Mouse (Mus musculus) cerebellum, adult 8-10 months (tissue): Measurements from ENCODE around the gene Ms4a6b.
"Not testable (repeated sequence)": the region's sequence is repeated elsewhere in the genome, so short reads cannot be mapped to it uniquely, and the experiment has no call there.

Source experiments
- DNase-seq: peaks from one replicate; pipeline ENCODE4 v3.0.0; 2022

Ms4a6b gene

DNA sequence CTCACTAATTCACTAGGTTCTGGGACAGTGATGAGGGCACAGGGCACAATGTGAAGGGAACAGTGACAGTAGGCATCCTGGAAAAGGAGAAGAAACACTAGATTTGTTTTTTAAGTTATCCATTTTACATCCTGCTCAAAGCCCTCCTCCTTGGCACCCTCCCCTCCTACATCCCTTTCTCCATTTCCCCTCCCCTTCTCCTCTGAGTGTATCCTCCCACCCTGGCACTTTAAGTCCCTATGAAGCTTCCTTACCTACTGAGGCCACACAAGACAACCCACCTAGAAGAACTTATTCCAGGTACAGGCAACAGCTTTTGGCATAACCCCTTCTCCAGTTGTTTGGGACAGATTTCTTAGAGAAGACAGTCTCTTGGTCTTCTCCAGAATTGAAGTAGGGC, at the start of gene Ms4a6b:
Gene Ms4a6b, plus strand, starts transcription at position 267 of the 400 bp plus-strand sequence.
- no peak for DNase-seq

DNA sequence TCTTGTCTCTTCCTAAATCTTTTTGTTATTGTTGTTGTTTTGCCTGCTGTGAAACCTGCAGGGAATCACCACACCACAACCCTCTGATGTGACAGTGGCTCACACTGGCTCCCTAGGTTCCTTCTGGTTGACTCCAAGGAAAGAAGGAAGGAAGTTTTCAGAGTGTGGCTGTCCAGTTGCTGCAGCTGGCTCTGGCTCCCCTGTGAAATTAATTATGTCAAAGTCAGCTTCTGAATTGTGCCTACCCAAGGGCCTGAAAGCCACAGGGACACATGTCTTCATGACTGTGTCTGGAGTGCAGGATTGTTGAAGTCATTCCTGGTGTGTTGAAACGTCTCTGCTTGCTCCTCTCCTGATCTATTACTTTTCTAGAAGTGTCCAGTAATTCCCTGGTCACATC, 48.0 kb upstream of the Ms4a6b start:
- DNase-seq = not testable (repeated sequence)

DNA sequence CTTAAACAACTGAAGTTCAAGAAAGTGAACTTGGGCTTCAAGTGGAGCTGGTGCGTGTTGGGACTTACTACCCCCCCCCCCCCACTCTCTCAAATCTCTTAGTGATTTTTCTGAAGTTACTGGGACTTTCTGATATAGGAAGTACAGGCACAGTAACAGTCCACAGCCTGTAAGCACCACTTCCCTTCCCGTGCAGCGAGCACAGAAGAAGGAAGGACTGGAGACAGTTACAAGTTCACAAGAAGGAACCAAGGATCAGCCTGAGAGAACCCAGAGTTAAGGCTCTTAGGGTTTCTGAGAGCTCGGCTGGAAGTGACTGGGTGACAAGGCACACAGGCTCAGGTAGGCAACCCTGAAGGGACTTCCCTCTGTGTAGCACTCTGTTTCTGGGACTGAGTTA, 47.1 kb upstream of the Ms4a6b start, which contains the start of gene Ms4a6c:
Gene Ms4a6c, plus strand, starts transcription at position 152 of the 400 bp plus-strand sequence.
- not testable (repeated sequence) for DNase-seq

DNA sequence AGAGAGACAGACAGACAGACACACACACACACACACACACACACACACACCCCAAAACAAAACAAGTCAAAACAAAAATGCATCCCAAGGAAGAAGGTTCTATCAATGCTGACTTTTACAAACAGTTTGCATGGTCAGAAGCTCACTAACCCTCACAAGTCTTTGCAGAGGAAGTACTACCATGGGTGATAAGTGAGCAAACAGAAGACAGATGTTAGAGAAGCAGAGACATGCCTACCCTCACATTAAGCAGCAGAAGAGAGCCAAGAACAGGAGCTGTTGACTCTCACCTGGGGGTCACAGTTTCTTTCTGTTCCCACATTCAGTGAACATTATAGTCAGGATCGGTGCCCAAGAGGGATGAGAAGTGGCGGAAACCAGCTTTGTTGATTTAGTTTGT, 36.6 kb upstream of the Ms4a6b start:
- DNase-seq = no peak

DNA sequence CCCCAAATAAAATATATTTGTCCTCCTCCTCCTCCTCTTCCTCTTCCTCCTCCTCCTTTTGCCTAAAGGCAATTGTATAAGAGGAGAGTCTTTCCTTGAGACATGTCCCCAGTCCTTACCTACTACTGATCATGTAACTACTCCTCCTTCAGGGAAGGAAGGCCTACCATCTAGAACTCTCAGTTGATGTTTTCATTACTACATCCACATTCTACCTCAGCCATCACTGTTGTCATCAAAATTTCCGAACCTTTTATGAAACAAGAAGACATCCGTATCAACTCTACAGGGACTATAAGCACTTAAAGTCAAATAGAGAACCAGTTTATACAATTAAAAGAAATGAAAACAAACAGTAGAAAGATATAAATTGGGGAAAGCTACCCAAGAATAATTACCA, 33.6 kb upstream of the Ms4a6b start:
- no peak for DNase-seq

DNA sequence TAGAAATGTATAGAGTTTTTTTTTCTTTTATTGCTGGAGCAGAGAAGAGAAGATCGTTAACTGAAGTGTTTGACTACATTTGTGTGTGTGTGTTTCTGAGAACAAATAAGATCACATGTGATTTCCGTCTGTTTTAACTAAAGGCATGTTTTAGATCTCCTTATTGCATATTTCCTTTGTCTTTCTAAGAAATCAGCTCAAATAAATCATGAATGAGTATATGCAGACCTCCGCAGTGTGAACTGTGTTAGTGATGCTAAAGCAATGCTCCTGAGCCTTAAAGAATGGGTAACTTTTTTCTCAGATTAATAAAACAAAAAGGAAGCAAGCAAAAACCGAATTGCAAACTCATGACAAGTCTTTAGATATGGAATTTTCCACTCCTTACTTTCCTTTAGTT, 32.4 kb upstream of the Ms4a6b start:
- no peak for DNase-seq

DNA sequence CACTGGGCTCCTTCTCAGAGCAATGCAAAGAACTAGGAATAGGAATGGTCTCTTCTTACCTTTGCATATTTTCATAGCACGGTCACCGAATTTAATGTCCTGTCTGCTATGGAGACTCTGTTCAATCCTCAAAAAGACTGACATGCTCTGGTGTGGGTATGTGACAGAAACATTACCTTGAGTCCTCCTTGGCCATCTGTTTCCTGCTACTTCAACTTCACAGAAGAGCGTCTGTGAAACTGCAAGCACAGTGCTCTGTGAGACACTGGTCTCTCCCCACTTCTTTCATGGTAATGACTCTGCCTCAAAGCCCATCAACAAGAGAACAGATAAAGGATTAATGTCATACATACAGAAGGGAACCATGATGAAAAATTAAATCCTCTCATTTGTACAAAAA, 31.9 kb upstream of the Ms4a6b start:
- DNase-seq = no peak

DNA sequence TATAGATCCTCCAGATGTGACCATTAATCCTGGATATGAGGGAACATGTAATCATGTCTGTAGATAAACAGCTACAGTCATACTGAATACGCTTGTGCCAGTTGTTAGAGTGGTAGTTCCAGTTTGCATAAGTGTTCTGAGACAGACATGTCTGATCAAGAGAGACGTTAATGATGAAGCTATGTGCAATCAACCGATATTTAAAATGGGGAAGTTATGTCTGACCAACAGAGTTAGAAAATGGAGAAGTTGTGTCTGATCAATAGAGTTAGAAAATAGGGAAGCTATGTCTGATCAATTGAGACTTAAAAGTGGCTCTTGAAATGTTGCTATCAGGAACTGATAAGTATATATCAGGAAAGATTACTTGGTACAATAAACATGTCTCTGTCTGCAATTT, 31.0 kb upstream of the Ms4a6b start:
- no peak for DNase-seq

DNA sequence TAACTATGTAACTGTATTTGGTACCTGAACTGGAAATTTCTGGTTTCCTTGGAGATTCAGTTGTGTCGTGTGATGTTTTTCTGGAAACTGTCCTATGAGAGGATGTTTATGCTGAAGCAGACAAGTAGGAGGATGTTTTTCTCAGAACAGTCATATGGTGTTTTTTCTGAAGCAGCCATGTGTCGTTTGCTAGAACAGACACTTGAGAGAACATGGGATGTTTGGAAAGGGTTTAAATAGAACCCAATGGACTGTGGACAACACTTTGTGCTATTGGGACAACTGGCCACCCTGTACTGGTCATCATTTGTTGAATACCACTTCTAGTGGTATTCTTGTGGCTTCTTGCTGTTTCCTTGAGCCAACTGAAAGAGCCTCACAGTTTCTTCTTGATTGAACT, 30.6 kb upstream of the Ms4a6b start, which contains the start of gene Gm8369:
Gene Gm8369, plus strand, starts transcription at position 193 of the 400 bp plus-strand sequence.
- DNase-seq = no peak

DNA sequence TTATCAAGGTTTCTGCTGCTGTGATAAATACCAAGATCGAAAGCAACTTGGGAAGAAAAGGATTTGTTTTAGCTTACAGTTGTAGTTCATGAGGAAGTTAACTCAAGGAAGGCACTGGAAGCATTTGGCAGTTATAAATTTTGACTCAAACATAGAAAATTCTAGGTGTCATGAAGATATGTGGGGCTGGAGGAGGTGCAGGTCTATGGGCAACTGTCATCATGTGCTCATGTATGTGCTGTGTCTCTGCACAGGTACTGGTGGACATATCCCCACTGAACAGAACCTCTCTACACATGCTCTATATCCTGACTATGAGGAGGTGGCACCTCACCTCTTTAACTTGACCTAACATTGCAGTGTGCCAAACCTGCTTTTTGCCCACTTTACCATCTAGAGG, 29.7 kb upstream of the Ms4a6b start:
- no peak for DNase-seq

DNA sequence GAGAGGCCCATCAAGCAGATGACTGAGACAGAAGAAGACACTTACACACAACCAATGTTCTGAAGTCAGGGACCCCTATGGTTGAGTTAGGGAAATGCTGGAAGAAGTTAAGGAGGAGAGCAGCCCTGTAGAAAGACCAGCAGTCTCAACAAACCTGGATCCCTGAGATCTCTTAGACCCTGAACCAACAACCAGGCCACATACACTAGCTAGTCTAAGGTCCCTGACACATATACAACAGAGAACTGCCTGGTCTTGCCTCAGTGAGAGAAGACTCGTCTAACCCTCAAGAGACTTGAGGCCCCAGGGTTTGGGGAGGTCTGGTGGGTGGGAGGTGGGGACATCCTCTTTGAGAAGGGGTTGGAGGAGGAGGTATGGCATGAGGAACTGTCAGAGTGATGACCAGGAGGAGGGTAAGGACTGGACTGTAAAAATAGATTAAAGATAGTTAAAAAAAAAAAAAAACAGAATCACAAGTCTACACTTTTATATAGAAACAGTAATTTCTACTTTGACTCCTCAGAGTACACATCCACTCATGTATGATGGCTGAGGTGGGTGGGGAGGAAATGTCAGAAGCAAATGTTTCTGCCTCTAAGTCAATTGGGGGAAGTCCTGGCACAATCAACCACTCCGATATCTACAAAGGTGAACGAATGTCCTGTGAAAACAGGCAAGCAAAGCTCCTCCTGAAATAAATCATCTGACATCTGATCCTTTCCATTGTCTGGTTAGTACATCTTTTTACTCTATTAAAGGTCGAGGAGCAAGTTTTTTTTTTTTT, 24.7 kb upstream of the Ms4a6b start:
- no peak for DNase-seq

DNA sequence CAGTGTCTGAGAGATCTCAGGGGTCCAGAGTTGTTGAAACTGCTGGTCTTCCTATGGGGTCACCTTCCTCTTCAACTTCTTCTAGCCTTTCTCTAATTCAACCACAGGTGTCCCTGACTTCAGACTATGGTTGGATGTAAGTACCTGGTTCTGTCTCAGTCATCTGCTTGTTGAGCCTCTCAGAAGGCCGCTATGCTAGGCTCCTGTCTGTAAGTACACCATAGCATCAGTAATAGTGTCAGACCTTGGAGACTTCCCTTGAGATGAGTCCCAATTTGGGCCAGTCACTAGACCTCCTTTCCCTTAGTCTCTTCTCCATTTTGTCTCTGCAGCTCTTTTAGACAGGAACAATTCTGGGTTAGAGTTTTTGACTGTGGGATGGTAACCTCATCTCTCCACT, 23.6 kb upstream of the Ms4a6b start:
- no peak for DNase-seq

DNA sequence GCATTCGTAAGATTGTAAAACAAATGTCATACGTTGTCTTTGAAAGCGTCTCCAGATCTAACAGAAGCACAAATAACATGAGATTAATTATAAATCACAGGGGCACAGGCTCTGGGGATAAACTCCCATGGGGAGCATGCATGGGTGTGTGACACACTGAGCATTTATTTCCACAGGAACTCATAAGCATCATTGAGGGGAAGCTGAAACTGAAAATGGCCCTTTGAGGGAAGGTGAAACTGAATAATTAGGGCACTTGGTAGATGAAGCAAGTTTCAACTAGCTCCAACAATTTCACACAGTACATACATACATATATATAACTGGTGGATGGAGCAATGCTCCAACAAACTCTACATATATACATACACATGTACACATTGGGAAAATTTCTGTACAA, 21.8 kb upstream of the Ms4a6b start:
- DNase-seq = no peak

DNA sequence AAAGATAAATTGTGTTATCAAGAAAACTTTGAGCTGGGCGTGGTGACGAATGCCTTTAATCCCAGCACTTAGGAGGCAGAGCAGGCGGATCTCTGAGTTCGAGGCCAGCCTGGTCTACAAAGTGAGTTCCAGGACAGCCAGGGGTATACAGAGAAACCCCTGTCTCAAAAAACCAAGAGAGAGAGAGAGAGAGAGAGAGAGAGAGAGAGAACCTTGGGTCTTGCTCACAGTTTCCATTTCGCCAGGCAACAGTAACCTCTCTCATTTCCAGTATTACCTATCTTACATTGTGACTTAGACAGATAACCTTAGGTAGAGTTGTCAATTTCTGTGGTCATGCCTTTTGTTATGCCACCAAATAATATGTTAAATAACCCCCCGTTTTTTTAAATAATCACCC, 20.0 kb upstream of the Ms4a6b start:
- no peak for DNase-seq

DNA sequence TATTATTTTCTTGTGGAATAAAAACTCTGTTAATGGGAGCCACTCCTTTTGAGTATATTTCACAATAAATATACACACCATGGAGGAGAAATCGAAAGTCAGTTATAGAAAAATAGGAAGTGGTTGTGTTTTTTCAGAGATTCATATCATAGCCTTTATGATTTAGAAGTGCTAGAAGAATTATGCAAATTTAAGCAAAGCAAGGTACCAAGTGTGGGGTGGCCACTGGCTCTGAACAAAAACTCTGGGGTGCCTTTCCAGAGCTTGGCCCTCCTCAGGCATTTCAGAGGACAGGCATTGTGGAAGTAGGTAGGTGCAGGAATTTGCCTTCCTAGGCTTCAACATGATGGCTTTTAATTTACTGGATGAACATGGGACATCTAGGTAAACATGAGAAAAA, 19.0 kb upstream of the Ms4a6b start:
- not testable (repeated sequence) for DNase-seq

DNA sequence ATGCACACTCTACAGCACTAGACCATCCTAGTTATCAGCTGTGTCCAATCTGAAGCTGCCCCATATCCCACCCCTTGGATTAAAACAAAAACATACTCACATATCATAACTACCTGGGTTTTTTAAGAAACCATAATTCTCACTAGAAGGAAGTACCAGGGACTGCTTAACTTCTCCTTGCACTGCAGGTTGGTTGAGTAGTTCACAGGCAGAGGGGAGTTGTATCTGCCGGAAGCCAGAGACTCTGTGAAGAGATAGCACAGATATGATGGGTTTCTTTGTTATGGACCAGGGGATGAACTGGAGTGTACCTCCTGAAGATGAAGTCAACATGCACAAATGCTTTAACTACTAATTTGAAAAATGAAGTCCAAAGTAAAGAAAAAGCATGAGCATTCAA, 15.5 kb upstream of the Ms4a6b start:
- DNase-seq = no peak

DNA sequence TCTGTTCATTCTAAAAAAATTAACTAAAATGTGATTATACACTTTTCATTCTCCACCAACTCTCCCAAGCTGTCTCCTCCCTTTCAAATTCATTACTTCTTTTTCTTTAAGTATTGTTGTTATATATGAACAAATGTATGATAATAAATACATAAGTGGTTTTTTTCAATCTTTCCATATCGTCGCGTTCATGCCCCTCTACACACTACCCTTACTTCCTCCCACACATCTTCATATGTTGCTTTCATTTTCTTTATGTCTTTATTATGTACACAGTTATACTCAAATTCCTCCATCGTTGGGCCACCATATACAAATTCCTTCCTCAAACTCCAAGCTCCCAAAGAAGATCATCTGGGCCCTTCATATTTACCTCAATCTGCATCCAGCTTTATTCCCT, 15.0 kb upstream of the Ms4a6b start:
- no peak for DNase-seq

DNA sequence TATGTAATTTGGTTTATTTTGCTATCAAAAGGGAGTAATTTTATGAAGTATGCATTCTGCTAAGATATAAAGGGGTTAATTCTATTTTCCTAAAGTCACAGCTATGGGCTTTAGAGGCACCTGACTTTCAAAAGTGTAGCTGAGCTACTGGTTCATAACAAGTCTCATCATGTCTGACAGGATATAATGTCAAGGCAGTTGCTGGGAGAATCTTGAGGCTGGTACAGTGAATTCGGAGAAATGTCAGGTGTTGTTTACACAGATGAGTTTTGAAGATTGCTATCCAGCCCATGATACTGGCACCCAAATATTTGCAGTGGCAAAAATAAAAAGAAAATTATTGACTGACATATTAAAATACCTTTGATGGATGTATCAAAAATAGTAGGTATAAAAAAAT, 11.5 kb upstream of the Ms4a6b start:
- no peak for DNase-seq

DNA sequence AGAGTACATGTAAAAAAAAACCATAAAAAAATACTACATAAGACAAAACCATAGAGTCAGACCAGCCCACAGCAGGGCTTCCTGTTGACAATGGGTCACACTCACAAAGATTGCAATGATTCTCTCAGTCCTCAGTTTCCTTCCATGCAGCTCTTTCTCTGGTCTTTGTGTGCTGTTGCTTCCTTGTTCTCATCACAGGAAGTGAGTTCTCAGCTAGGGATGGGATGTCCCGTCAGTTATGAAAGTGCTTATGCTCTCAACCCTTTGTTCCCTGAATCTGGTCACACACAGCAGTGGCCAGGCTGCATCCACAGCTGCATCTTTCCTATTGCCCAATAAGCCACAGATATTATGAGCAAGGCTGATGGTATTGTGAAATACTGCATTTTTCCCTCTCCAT, 2.9 kb upstream of the Ms4a6b start:
- no peak for DNase-seq

DNA sequence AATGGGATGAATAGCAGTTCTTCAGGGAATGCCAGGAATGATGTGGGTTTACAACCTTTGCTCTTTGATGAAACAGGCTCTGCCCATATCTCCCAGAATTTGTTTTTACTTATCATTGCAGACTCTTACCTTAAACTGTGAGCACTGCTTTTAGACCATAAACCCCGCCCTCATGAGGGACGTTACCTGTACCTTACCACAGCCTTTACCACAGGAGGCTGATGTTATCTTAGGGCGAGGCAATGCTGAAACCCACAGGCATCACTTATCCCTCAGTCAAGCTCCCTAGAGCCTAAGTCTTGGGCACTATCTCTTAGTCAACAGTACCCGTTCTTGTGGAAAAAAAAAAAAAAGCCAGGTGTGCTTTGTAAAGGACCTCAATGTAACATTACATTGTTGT, 533 bp downstream of the Ms4a6b start:
- DNase-seq = no peak

DNA sequence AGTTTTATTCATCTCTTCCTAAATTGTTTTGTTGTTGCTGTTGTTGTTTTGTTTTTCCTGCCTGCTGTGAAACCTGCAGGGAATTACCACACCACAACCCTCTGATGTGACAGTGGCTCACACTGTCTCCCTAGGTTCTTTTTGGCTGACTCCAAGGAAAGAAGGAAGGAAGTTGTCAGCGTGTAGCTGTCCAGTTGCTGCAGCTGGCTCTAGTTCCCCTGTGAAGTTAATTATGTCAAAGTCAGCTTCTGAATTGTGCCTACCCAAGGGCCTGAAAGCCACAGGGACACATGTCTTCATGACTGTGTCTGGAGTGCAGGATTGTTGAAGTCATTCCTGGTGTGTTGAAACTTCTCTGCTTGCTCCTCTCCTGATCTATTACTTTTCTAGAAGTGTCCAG, 1.1 kb downstream of the Ms4a6b start:
- not testable (repeated sequence) for DNase-seq

DNA sequence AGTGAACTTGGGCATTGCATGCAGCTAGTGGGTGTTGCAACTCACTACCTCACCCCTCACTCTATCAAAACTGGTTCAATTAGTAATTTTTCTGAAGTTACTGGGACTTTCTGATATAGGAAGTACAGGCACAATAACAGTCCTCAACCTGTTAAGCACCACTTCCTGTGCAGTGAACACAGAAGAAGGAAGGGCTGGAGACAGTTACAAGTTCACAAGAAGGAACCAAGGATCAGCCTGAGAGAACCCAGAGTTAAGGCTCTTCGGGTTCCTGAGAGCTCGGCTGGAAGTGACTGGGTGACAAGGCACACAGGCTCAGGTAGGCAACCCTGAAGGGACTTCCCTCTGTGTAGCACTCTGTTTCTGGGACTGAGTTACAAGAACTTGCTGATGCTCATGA, 2.0 kb downstream of the Ms4a6b start:
- not testable (repeated sequence) for DNase-seq

DNA sequence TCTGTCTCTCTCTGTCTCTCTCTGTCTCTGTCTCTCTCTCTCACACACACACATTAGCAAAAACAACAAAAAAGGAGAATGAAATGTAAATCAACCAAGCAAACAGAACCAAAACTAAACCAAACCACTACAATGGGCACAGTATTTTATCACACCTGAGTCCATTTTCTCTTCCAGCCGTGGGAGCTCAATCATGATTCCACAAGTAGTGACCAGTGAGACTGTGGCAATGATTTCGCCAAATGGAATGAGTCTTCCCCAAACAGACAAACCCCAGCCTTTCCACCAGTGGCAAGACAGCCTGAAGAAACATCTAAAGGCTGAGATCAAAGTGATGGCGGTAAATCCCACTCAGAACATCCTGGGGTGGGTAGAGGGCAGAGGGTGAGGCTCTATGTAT, 3.8 kb downstream of the Ms4a6b start:
- no peak for DNase-seq

DNA sequence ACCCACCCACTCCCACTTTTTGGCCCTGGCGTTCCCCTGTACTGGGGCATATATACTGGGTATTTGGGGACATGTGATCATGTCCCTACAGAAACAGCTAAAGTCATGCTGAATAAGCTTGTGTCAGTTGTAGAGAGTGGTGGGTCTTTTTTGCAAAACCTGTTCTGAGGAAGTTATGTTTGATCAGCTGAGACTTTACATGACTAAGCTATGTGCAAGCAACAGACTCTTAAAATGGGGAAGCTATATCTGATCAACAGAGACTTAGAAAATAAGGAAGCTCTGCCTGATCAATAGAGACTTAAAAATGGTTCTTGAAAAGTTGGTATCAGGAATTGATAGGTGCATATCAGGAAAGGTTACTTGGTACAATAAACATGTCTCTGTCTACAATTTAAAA, 17.1 kb downstream of the Ms4a6b start:
- DNase-seq = no peak

DNA sequence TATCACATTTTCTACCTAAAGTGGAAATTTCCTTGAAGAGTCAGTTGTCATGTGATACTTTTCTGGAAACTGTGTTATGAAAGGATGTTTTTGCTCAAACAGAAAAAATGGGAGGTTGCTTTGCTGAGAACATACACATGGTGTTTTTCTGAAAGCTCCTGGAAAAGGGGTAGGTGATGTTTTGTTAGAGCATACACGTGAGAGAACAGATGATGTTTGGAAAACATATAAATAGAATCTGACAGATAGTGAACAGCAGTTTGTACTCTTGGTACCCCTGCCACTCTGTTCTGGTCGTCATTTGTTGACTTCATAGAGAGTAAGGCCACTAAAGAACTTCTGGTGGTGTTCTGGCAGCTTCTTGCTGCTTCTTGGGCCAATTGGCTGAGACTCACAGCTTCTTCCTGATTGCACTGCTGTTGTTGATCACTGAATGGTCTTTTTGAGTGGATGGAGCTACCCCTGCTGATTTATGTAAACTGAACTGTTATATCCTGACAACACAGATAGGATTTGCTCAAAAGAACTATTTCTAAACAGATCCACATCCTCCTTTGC, 17.7 kb downstream of the Ms4a6b start:
- DNase-seq = no peak
